Mouse (Mus musculus) liver, adult (tissue): Measurements from ENCODE around the gene St3gal5.

Experiments
- GATA4 ChIP-seq: IDR thresholded peaks from 2 replicates; pipeline ENCODE4 v1.6.1; 2014; ENCODE audit warnings: mild to moderate bottlenecking, low read length; ENCODE audit not compliant: insufficient replicate concordance

Gene St3gal5

DNA sequence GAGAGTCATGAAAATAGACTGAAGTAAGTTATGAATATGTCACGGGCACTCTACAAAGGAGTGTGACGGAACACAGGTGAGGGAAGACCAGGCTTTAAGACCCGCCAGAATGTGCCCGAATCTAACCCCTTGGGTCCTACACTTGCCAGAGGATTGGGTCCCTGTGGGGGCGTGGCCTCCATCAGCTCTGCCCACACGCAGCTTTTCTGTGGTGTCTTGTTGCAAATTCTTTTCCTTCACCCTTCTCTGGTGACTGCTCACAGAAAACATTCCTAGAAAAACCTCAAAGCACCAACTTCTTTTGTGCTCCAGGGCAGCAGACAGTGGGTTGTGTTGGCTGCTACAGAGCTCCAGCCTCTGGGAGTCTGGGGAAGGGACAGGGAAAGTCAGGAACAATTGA, 6.4 kb upstream of the St3gal5 start:
- no peak for TF ChIP-seq GATA4

DNA sequence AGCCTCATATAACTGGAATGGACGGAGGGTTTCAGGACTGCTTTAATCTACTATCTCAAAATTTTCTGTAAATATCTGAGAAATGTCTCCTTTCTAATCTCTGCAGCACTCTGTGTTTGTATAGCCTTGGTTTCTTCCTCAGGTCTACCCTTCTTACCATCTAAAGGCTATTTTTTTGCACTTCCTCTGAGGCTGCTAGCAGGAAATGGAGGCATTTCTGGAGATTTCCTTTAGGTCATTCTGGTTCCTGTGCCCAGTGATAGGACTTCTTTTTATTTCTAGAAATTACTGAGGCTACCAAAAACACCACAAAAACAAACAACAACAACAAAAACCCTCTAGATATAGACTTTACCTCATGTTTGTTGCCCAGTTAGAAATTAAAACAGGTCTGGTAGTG, 4.3 kb upstream of the St3gal5 start:
- peak; percentile 92 for TF ChIP-seq GATA4

DNA sequence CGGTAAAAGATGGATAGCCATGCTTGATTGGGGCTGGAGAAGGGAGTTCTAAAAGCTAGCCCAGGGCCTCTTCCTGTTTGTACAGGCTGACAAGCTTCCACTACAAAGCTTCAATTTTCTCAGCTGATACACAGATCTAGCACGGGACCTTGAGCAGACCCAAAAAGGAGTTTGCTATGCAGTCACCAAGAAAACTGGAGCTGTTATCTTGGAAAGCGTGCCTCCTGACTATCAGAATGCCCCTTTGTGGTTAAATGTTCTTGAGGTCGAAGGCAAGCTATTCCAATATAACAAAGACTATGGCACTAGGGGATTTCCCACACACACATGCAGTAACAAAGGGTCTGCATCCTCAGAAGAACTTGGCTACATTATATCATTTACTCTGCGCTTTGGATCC, 1.2 kb upstream of the St3gal5 start:
- TF ChIP-seq GATA4, result peak; percentile 72

DNA sequence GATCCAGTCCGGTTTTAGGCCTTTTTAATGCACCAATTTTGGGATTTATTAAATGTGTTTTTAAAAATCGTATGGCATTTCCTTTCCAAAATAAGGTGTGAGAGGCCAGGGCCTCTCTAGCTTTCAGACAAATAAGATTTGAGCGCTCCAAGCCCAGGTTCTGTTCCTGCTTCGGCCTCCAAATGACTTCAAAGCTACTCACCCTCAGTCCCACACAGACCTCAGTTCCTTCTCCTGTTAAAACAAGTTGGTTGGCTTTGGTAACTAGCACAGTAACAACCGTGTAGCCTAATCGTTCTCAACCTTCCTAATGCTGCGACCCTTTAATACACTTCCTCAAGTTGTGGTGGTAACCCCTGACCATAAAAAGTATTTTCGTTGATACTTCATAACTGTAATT, 723 bp upstream of the St3gal5 start:
- no peak for TF ChIP-seq GATA4

DNA sequence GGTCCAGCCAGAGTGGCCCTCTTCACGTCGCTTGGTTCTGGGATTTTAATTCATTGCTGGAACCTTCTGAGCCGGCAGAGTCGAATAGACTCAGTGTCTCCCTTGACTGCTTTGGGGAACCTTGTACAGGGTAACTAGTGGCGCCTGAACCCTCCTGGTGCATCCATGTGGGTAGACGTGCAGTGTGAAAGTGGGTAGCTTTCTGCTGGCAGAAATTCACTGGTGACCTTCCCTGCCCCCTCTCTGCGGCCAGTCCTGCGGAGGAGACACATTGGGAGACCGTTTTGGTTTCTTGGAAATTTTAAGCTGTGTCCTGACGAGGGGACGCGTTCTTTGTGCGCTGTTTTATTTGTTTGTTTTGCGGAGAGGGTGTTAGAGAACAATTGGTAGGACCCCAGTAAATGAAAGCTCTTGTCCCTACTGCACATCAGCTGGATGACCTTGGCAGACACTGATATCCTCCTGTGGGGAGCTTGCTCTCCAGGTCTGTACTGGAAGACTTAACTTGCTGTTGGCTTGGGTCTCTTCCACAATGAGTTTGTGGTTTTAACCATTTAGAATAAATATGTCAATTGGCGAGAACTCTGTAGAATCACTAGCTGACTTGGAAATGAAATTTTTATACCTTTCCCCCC, 746 bp downstream of the St3gal5 start:
- TF ChIP-seq GATA4, result no peak

DNA sequence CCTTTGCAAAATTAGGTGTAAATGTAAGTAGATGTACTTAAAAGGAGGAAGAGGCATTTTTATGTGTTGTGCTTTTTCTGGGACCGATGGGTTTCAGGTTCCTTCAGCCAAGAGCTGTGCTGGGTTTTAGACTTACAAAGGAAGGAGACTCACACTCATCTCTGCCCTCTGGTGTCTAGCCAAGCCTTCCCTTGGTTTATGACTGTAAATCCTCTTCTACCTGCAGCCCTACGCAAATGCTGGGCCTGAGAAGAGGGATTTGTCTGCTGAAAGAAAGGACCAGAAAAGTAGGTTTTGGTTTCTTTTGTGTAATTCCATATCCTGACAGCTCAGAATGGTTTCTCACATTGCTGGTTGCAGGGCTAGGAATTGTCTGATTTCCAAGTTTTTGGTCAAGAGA, 1.3 kb downstream of the St3gal5 start:
- TF ChIP-seq GATA4, result no peak

DNA sequence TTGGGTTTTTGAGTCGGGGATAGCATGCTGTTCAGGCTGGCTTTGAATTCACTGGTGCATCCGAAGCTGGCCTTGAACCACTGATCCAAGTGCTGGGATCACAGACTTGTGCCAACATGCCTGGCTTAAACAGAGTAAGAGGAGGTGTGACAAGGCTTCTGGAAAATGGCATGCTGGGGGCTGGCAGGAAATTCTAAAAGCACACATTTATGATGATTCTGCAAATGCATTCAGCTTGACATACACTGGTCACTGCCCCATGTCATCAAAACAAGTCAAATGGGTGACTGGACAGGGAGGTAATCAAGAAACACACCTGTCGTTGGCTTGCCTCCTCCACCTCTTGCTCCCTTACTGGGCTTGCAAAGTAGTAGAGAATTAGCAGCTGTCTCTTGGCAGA, 1.9 kb downstream of the St3gal5 start:
- no peak for TF ChIP-seq GATA4

DNA sequence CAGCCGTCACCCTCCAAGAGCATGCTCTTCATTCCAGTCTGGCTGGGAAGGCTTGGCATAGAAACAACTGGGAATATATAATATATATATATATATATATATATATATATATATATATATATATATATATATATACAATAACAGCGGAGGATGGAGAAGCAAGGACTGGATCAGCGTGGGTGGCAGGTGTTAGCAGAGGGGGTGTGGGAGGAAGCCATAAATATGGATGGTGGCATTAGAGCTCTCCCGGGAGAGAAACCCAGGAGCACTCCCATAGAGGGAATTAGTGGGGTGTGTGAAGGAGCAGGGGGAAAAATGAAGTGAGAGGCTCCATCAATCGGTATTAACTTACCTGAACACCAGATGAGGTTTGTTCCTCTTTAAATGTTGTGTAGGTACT, 2.8 kb downstream of the St3gal5 start:
- TF ChIP-seq GATA4, result no peak

DNA sequence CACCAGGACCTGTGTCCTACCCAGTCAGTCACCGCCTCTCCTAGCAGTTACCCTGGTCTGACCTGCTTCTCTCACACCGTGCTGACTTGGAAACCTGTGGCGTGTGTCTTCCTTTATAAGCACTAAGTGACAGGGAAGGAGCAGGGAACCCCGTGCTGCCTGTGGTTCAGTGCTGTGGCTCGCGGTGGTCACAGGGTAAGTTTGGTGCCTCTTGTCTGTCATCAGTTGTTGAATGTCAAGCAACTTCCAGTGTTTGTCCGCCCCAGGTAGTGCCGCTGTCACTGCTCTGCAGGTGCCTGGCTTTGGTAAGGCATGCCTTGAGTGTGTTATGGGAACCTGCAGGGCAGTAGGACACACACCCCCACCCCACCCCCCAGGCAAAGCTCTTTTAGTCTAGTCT, 3.5 kb downstream of the St3gal5 start:
- TF ChIP-seq GATA4, result no peak

DNA sequence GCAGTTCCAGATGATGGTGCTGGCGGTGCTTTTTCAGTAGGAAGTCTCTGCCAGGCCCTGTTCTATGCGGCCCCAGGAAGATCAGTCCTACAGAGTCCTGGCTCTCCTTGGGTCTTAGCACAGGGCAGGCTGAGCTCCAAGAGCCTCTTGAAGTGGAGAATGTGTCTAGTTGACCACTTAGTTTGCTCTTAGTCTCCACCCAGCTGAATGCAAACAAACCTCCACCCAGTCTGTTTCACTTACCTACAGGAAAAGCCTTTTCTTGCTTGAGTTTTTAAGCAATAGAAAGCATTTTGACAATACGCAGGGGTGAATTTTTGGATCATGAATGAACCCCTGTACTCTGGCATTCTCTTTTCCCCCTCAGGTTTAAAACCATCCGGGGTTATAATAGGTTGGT, 4.0 kb downstream of the St3gal5 start:
- TF ChIP-seq GATA4, result no peak

DNA sequence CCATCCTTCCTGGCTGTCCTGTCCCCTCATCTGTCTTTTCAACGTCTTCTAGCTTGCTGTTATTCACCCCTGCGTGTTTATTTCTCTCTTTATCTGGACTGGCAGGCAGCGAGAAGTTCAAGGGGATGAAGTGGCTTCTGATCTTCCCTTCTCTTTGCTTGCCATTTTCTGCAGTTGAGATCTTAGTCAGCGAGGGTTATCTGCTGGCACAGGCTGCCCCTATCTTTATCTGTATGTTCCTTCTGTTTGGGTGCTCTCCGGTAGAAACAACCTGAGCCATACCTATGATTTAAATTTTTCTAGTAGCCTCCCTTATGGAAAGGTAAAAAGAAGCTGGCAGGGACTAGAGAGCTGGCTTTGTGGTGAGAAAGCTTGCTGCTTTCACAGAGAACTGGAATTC, 4.7 kb downstream of the St3gal5 start:
- no peak for TF ChIP-seq GATA4

DNA sequence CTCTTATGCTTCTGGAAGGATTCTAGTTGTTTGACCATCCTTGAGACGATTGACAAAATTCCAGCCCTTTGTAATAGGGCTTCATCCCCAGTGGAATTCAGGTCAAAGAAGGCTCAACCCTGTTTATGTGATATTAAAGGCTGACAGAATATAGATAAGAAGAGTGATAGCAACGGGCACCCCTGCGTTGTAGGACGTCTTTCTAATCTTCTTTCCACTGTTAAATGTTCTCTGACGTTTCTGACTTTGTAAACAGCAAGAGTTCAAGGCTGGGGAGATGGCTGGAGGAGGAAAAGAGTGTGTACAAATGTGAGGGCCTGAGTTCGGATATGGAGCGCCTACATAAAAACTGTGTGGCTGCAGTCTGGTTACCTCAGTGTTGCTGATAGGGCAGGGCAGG, 7.1 kb downstream of the St3gal5 start:
- peak; percentile 87; the same call in 1 of the 2 replicates for TF ChIP-seq GATA4

DNA sequence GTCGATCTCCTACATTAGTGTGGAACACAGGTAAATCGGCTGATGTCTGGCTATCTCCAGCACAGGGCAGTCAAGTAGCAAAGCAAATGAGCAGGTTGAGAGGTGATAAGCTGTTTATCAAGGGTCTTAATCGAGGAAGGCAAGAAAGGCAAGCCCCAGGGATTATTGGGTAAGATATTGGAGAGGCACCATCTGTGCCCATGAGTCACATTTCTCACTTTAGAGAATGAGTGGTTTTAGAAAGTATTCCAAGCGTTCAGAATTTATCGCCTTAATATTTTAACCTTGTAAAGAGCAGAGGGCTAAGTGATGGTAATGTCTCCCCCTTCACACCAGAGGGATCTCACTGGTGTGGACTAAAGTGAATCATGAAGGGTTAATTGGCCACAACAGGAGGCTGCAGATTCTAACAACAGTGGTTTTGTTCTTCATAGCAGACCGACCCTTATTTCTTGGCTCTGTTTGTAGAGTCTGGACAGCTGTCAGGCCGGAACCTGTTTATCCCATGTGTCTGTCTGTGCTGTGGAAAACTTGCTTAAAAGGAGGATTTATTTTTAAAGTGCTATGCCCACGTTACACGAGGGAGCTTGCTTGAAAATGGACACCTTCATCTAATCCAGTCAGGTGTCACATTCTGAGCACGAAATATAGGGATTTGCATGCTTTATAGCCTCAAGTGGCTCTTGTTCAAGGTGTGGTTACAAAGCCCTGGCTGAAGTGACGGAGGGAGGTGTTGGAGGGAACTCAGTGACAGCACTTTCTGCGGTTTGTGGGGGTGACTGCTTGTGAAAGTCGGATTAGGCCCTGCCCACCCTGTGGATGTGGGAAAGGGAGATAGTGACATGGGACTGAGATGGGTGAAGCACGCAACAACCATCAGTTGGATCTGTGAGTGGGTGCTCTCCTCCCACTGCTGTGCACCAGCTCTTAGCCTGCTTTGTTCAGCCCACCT, 11.8 kb downstream of the St3gal5 start:
- TF ChIP-seq GATA4, result no peak

DNA sequence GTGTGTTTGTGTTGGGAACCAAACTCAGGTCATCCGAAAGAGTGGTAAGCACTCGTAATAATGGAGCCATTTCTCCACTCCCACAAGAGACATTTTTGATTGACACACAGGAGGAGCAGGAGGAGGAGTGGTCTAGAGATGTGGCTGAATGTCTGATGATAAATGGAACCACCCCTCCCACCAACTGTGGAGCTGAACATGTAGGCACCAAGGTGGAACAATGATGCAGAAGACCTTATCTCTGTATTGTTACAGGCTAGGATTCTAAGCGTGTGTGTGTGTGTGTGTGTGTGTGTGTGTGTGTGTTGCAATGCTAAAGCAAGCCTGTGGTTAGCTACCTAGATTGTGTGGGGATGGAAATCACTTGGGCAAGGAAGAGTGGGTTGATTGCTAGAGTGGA, 13.2 kb downstream of the St3gal5 start:
- TF ChIP-seq GATA4, result no peak

DNA sequence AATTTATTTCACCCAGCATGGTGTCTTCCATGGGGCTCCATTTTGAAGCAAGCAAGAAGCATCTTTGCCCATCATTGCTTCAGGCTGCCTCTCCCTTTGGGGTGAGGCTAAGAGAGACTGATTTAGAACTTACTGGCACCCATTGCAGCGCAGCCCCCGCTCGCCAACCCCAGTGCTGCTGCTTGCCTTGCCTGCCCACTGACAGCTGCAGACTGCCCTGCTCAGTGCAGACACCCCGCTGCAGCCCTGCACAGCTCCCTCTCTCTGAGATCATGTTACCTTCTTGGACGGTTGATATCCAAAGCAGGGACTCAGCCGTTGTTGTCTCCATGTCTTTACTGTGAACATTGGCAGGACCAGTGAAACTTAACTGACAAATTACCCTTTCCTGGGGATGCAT, 15.2 kb downstream of the St3gal5 start:
- no peak for TF ChIP-seq GATA4

DNA sequence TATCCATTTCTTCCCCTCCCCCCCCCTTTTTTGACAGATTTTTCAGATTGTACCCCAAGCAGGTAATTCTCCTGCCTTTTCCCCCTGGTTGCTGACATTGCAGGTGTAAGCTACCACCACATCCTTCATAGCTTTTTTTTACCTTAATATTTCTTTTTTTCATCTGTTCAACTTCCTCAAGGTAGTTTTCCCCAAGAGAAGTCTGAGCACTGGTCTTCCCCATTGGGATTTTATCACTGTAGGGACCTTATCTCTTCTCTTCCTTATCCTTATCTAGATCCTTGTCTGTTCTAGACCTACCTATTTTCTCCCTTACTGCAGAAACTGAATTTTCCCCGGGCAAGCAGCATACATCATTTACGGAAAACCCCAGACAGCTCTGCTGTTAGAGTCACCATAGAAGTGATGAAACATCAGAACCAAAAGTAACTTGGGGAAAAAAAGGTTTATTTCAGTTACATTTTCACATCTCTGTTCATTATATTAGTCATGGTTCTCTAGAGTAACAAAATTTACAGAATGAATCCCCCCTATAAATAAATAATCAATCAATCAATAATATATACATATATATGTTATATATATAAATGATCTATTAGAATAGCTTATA, 15.8 kb downstream of the St3gal5 start:
- TF ChIP-seq GATA4, result no peak
